Mouse (Mus musculus) stomach, embryonic 15.5 days (tissue): ENCODE measurements around the gene Hist1h2ao. TPM values are rescaled to one million over a fixed set of nuclear protein-coding genes. Genes with fewer than 3 reads are reported as not detected.
"Not testable (repeated sequence)": the region's sequence is repeated elsewhere in the genome, so short reads cannot be mapped to it uniquely, and the experiment has no call there.

Experiments
- ATAC-seq: fragments of 200-750 bp; cut with Nextera tagmentation; 2 replicates; pipeline ENCODE4 v1.8.0; 2017; ENCODE audit warnings: low read depth, moderate number of reproducible peaks, moderate TSS enrichment; ENCODE audit not compliant: insufficient read depth, low FRiP score
- H3K27ac ChIP-seq: fragments of 300-500 bp; sonication (generic); 2 replicates; pipeline ENCODE4 v1.5.1; 2015; ENCODE audit warnings: mild to moderate bottlenecking, inconsistent platforms
- H3K27me3 ChIP-seq: fragments of 300-500 bp; sonication (generic); replicated peaks from 2 replicates; pipeline ENCODE4 v1.6.1; 2015; ENCODE audit warnings: inconsistent platforms
- H3K36me3 ChIP-seq: fragments of 300-500 bp; sonication (generic); 2 replicates; pipeline ENCODE4 v1.6.1; 2015; ENCODE audit warnings: inconsistent platforms
- H3K4me1 ChIP-seq: fragments of 300-500 bp; sonication (generic); 2 replicates; pipeline ENCODE4 v1.6.1; 2015; ENCODE audit warnings: inconsistent platforms
- H3K4me2 ChIP-seq: fragments of 300-500 bp; sonication (generic); 2 replicates; pipeline ENCODE4 v1.6.1; 2015; ENCODE audit warnings: mild to moderate bottlenecking, inconsistent platforms
- H3K4me3 ChIP-seq: fragments of 300-500 bp; sonication (generic); replicated peaks from 2 replicates; pipeline ENCODE4 v1.5.1; 2015; ENCODE audit warnings: inconsistent platforms
- H3K9ac ChIP-seq: fragments of 300-500 bp; sonication (generic); 2 replicates; pipeline ENCODE4 v1.6.1; 2015; ENCODE audit warnings: inconsistent platforms
- H3K9me3 ChIP-seq: fragments of 300-500 bp; sonication (generic); 2 replicates; pipeline ENCODE4 v1.6.1; 2016; ENCODE audit warnings: inconsistent platforms
- WGBS: fragments of 180-500 bp; shearing (Covaris S2); methylation state at CpG from one replicate; pipeline ENCODE4 v1.1.7; 2015; 5-methylcytosine and 5-hydroxymethylcytosine counted together
- polyA plus RNA-seq: library from polyadenylated mRNA; unstranded; fragments of >200 nt; fragmentation: Nextera tagmentation; extraction: Ambion mirVana; gene quantifications from 2 replicates; pipeline ENCODE4 v1.2.1, GENCODE M21; 2015

The Hist1h2ao gene
- polyA plus RNA-seq, result 1.7 TPM in 1 of 2 replicates, not detected in the other

DNA sequence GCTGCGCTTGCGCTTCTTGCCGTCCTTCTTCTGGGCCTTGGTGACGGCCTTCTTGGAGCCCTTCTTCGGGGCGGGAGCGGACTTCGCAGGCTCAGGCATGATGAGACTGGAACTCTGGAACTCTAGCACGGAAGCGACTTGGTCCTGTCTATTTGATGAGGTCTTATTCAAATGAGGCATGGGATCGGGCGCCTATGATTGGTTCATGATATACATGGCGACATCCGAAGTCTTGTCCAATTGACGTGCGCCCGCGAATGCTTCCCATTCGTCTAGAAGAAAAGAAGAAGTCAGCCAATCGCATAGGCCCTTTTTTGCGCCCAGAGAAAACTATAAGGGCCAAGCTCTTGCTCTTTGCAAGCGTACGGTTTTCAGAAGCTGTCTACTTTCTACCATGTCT is at the start of gene Hist1h2ao, which contains the start of gene Hist1h2bq:
Hist1h2ao (plus strand) TSS at position 393 of the 400 bp plus-strand sequence.
Hist1h2bq (minus strand) TSS at position 125 of the 400 bp plus-strand sequence.
- WGBS, result no CpG with 5 or more reads among the region's 23 CpGs
- not testable (repeated sequence) for H3K4me1 ChIP-seq, H3K27ac ChIP-seq, H3K4me2 ChIP-seq, H3K27me3 ChIP-seq, H3K36me3 ChIP-seq, H3K4me3 ChIP-seq, H3K9me3 ChIP-seq, H3K9ac ChIP-seq
- peak; percentile 95 for ATAC-seq

- H3K27ac ChIP-seq, result peak overlapping the region; percentile 97
- WGBS, result 3% methylated on average over 33 of the region's 33 CpGs
- peaks cover 10% of the 10 kb centered on the region for H3K4me1 ChIP-seq
- peak overlapping the region; percentile 92 for H3K4me2 ChIP-seq
- H3K27me3 ChIP-seq, result no peaks in the 10 kb centered on the region
- ATAC-seq, result peak; percentile 82
- peak overlapping the region; percentile 71 for H3K9ac ChIP-seq
- H3K36me3 ChIP-seq, result no peaks in the 10 kb centered on the region
- no peaks in the 10 kb centered on the region for H3K9me3 ChIP-seq
- H3K4me3 ChIP-seq, result peak overlapping the region; percentile 58
These were observed 31.2 kb upstream of the Hist1h2ao start for GRCm38 (mm10) chr13:21778814-21779766.

GRCm38 (mm10) chr13:21779767-21780731 is 30.2 kb upstream of the Hist1h2ao start, which contains the start of gene Hist1h1b:
Hist1h1b (minus strand) TSS chr13:21780625.
- no peaks in the 10 kb centered on the region for H3K36me3 ChIP-seq
- H3K4me3 ChIP-seq, result peak within 1 kb of the TSS; percentile 58
- no peaks in the 10 kb centered on the region for H3K9me3 ChIP-seq
- peak; percentile 37; the same call in 1 of the 2 replicates for ATAC-seq
- WGBS, result under 1% methylated on average over 44 of the region's 44 CpGs
- peak within 1 kb of the TSS; percentile 71 for H3K9ac ChIP-seq
- H3K27me3 ChIP-seq, result no peaks in the 10 kb centered on the region
- H3K4me1 ChIP-seq, result peaks cover 14% of the 10 kb centered on the region
- H3K4me2 ChIP-seq, result peak within 1 kb of the TSS; percentile 92
- peak within 1 kb of the TSS; percentile 97 for H3K27ac ChIP-seq

- H3K27me3 ChIP-seq, result no peaks in the 10 kb centered on the region
- H3K4me3 ChIP-seq, result peak overlapping the region; percentile 58
- 34% methylated on average over 6 of the region's 6 CpGs for WGBS
- peak overlapping the region; percentile 71; the same call in 1 of the 2 replicates for H3K9ac ChIP-seq
- H3K27ac ChIP-seq, result peak overlapping the region; percentile 97
- no peaks in the 10 kb centered on the region for H3K36me3 ChIP-seq
- peaks cover 14% of the 10 kb centered on the region for H3K4me1 ChIP-seq
- no peaks in the 10 kb centered on the region for H3K9me3 ChIP-seq
- ATAC-seq, result no peak
- peak overlapping the region; percentile 92 for H3K4me2 ChIP-seq
These were observed 29.2 kb upstream of the Hist1h2ao start for GRCm38 (mm10) chr13:21781021-21781555.

- Histone ChIP-seq H3K4me2 (no peak overlapping the region), H3K4me3 (no peak overlapping the region), H3K9ac (no peak overlapping the region), H3K4me1 (peaks cover 14% of the 10 kb centered on the region), H3K36me3 (no peaks in the 10 kb centered on the region), H3K27ac (no peak overlapping the region), H3K9me3 (no peaks in the 10 kb centered on the region), H3K27me3 (no peaks in the 10 kb centered on the region)
- 92% methylated on average over 1 of the region's 1 CpGs for WGBS
- no peak for ATAC-seq
These were observed 28.6 kb upstream of the Hist1h2ao start for GRCm38 (mm10) chr13:21781639-21782038.

- H3K4me2 ChIP-seq, result peak overlapping the region; percentile 69
- not testable (repeated sequence) for H3K27me3 ChIP-seq, H3K36me3 ChIP-seq, H3K9me3 ChIP-seq, ATAC-seq
- H3K27ac ChIP-seq, result peak overlapping the region; percentile 90
- H3K4me1 ChIP-seq, result peaks cover 14% of the 10 kb centered on the region
- under 1% methylated on average over 19 of the region's 35 CpGs for WGBS
- peak overlapping the region; percentile 56 for H3K9ac ChIP-seq
- peak overlapping the region; percentile 46 for H3K4me3 ChIP-seq
These were observed 27.7 kb upstream of the Hist1h2ao start for GRCm38 (mm10) chr13:21782361-21783254.

DNA sequence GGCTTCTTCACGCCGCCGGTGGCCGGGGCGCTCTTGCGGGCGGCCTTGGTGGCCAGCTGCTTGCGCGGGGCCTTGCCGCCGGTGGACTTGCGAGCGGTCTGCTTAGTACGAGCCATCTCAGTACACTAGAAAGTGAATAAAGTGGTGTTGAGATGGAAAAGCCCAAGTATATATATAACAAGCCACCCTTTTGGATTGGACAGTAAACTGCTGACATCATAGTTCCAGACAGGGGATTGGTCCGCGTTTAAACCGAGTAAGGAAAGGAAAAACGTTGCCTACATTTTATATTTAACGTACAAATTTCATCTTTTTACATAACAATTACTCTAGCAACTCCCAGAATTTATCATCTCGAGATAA is 27.0 kb upstream of the Hist1h2ao start, which contains the start of gene Hist1h3i:
Hist1h3i (minus strand) TSS at position 116 of the 363 bp plus-strand sequence.
- no peaks in the 10 kb centered on the region for H3K9me3 ChIP-seq
- H3K36me3 ChIP-seq, result no peaks in the 10 kb centered on the region
- H3K4me3 ChIP-seq, result peak within 1 kb of the TSS; percentile 46
- 0% methylated on average over 17 of the region's 20 CpGs for WGBS
- peak; percentile 59 for ATAC-seq
- H3K4me1 ChIP-seq, result peaks cover 14% of the 10 kb centered on the region
- peak within 1 kb of the TSS; percentile 69 for H3K4me2 ChIP-seq
- H3K9ac ChIP-seq, result peak within 1 kb of the TSS; percentile 56
- no peaks in the 10 kb centered on the region for H3K27me3 ChIP-seq
- peak within 1 kb of the TSS; percentile 90 for H3K27ac ChIP-seq

GRCm38 (mm10) chr13:21783734-21784161 is 26.5 kb upstream of the Hist1h2ao start:
- H3K4me2 ChIP-seq, result peak overlapping the region; percentile 69
- peak overlapping the region; percentile 89 for H3K27ac ChIP-seq
- H3K27me3 ChIP-seq, result no peaks in the 10 kb centered on the region
- WGBS, result 2% methylated on average over 9 of the region's 9 CpGs
- H3K36me3 ChIP-seq, result no peaks in the 10 kb centered on the region
- no peak overlapping the region; the same call in 1 of the 2 replicates for H3K9ac ChIP-seq
- no peak for ATAC-seq
- H3K4me1 ChIP-seq, result peaks cover 14% of the 10 kb centered on the region
- peak overlapping the region; percentile 46 for H3K4me3 ChIP-seq
- no peaks in the 10 kb centered on the region for H3K9me3 ChIP-seq

DNA sequence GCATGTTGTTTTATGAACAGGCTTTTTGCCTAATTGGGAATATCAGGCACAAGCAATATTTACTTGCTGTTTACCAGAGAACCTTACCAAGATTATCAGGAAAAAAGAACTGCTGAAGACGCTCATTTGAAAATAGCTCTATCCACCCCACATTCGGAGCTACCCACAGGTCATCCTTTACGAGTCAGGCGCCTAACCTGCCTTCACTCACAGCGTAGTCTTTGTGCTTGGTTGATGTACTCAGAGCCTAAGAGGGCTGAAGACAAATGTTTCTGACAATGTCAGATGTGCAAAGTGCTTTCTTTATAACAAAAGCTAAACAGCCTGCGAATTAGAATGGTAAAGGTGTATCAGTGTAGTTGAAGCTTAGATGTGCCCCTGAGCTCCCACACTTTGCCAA is 26.0 kb upstream of the Hist1h2ao start:
- peak overlapping the region; percentile 89 for H3K27ac ChIP-seq
- H3K4me3 ChIP-seq, result no peak overlapping the region; the same call in 1 of the 2 replicates
- no peaks in the 10 kb centered on the region for H3K9me3 ChIP-seq
- peaks cover 14% of the 10 kb centered on the region for H3K4me1 ChIP-seq
- no peaks in the 10 kb centered on the region for H3K36me3 ChIP-seq
- H3K27me3 ChIP-seq, result no peaks in the 10 kb centered on the region
- no peak for ATAC-seq
- peak overlapping the region; percentile 69 for H3K4me2 ChIP-seq
- no peak overlapping the region for H3K9ac ChIP-seq
- 29% methylated on average over 6 of the region's 6 CpGs for WGBS

DNA sequence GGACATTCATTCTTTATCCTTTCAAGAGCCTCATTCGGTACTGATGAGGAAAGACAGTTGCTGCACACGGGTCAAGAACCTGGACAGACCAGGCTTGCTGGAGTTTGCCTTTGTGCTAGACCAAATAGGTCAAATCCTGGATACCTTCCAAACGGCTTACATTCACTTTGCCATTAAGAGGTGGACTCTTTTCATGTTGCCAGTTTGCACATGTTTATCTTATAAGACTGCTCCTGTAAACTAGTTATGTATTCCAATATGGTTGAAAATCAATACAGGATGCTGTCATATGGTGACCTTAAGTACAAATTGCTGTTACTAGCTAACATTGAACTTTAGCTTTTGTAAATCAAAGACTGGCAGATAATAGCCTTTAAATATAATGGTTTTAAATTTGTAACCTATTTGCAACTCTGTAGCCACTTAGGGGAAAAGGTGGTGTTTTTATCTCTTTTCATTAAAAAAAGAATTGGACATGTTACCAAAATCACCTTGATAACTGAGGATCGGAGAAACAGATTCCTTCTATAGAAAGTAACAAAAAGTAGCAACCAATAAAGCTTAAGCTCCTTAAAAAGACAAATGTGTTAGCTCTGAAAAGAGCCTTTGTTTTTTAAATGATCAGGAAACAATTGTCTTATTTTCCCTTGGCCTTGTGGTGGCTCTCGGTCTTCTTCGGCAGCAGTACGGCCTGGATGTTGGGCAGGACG is 23.9 kb upstream of the Hist1h2ao start:
- 6% methylated on average over 8 of the region's 8 CpGs for WGBS
- H3K9ac ChIP-seq, result no peak overlapping the region

More for the DNA sequence above, 23.9 kb upstream of the Hist1h2ao start:
- no peaks in the 10 kb centered on the region for H3K9me3 ChIP-seq
- peak overlapping the region; percentile 37 for H3K4me3 ChIP-seq
- H3K4me1 ChIP-seq, result peaks cover 12% of the 10 kb centered on the region
- peak overlapping the region; percentile 89 for H3K27ac ChIP-seq
- no peak for ATAC-seq
- H3K4me2 ChIP-seq, result peak overlapping the region; percentile 57
- no peaks in the 10 kb centered on the region for H3K36me3 ChIP-seq
- no peaks in the 10 kb centered on the region for H3K27me3 ChIP-seq
